Mouse (Mus musculus) cortical plate, adult 2 months (tissue): ENCODE measurements around the gene Nwd1. TPM values are rescaled to one million over a fixed set of nuclear protein-coding genes. Genes with fewer than 3 reads are reported as not detected.

Source experiments
- H3K27ac ChIP-seq: fragments of 200-500 bp; 2 replicates; pipeline ENCODE4 v1.5.1; 2012; ENCODE audit warnings: low read length, control low read depth, inconsistent platforms; ENCODE audit not compliant: insufficient read depth
- H3K4me1 ChIP-seq: fragments of 200-500 bp; 2 replicates; pipeline ENCODE4 v1.6.1; 2011; ENCODE audit warnings: low read length; ENCODE audit not compliant: control insufficient read depth, insufficient read depth
- H3K4me3 ChIP-seq: fragments of 200-500 bp; 2 replicates; pipeline ENCODE4 v1.5.1; 2011; ENCODE audit warnings: mild to moderate bottlenecking, low read length, control low read depth; ENCODE audit not compliant: insufficient read depth
- CTCF ChIP-seq: fragments of 200-500 bp; IDR thresholded peaks from 2 replicates; pipeline ENCODE4 v1.5.1; 2011; ENCODE audit warnings: mild to moderate bottlenecking, control low read depth, low read length; ENCODE audit not compliant: insufficient read depth; ENCODE audit errors: extremely low read depth
- POLR2A ChIP-seq: fragments of 200-500 bp; IDR thresholded peaks from 2 replicates; pipeline ENCODE4 v1.6.1; 2011; ENCODE audit warnings: mild to moderate bottlenecking, low read length, control low read depth; ENCODE audit not compliant: insufficient read depth; ENCODE audit errors: extremely low read depth
- polyA plus RNA-seq: library from polyadenylated mRNA; depleted of rRNA; stranded (reverse); fragments of >200 nt; gene quantifications from 2 replicates; pipeline ENCODE4 v1.2.3, GENCODE M21; 2012

The Nwd1 gene
- polyA plus RNA-seq, 1 experiment = 17.7 TPM

GRCm38 (mm10) chr8:72698349-72698926 is 51.9 kb downstream of the Nwd1 start:
- H3K27ac ChIP-seq = no peak overlapping the region
- no peak overlapping the region for H3K4me3 ChIP-seq
- TF ChIP-seq POLR2A = no peak
- no peak for TF ChIP-seq CTCF
- no peaks in the 10 kb centered on the region for H3K4me1 ChIP-seq

- Histone ChIP-seq H3K4me1 (no peaks in the 10 kb centered on the region), H3K27ac (no peak overlapping the region)
- TF ChIP-seq POLR2A (no peak), CTCF (no peak)
Measured at GRCm38 (mm10) chr8:72712569-72712968, 66.1 kb downstream of the Nwd1 start.

GRCm38 (mm10) chr8:72716594-72716993 is 70.1 kb downstream of the Nwd1 start:
- Histone ChIP-seq H3K4me1 (no peaks in the 10 kb centered on the region), H3K4me3 (no peak overlapping the region), H3K27ac (no peak overlapping the region)
- TF ChIP-seq CTCF (no peak), POLR2A (no peak)

More at GRCm38 (mm10) chr8:72712569-72712968, 66.1 kb downstream of the Nwd1 start:
- no peak overlapping the region for H3K4me3 ChIP-seq

- TF ChIP-seq POLR2A (no peak), CTCF (no peak)
- Histone ChIP-seq H3K4me1 (no peaks in the 10 kb centered on the region; the same call in 1 of the 2 replicates), H3K4me3 (no peak overlapping the region), H3K27ac (no peak overlapping the region)
Measured at GRCm38 (mm10) chr8:72720541-72720940, 74.0 kb downstream of the Nwd1 start.

- Histone ChIP-seq H3K27ac (no peak within 1 kb of the TSS), H3K4me1 (no peaks in the 10 kb centered on the region; the same call in 1 of the 2 replicates), H3K4me3 (peak within 1 kb of the TSS; percentile 65)
- TF ChIP-seq CTCF = no peak
- TF ChIP-seq POLR2A = peak; percentile 80
Measured at GRCm38 (mm10) chr8:72722769-72723650, 76.5 kb downstream of the Nwd1 start, which contains the start of gene Sin3b. Gene Sin3b, plus strand, starts transcription at chr8:72723285.

GRCm38 (mm10) chr8:72723651-72724001 is 77.1 kb downstream of the Nwd1 start:
- peaks cover under 1% of the 10 kb centered on the region; the same call in 1 of the 2 replicates for H3K4me1 ChIP-seq
- H3K27ac ChIP-seq = no peak overlapping the region
- H3K4me3 ChIP-seq = peak overlapping the region; percentile 65
- no peak for TF ChIP-seq POLR2A
- TF ChIP-seq CTCF = no peak

- Histone ChIP-seq H3K4me3 (no peak overlapping the region), H3K27ac (no peak overlapping the region), H3K4me1 (peaks cover 4% of the 10 kb centered on the region; the same call in 1 of the 2 replicates)
- TF ChIP-seq POLR2A (no peak), CTCF (no peak)
Measured at GRCm38 (mm10) chr8:72728636-72729035, 82.1 kb downstream of the Nwd1 start.

- Histone ChIP-seq H3K4me1 (no peaks in the 10 kb centered on the region), H3K27ac (no peak overlapping the region), H3K4me3 (no peak overlapping the region)
- no peak for TF ChIP-seq CTCF
- TF ChIP-seq POLR2A = no peak
Measured at GRCm38 (mm10) chr8:72735001-72735400, 88.5 kb downstream of the Nwd1 start.

GRCm38 (mm10) chr8:72736868-72737267 is 90.4 kb downstream of the Nwd1 start:
- no peak overlapping the region for H3K4me3 ChIP-seq
- H3K27ac ChIP-seq = no peak overlapping the region
- TF ChIP-seq POLR2A (no peak), CTCF (no peak)
- H3K4me1 ChIP-seq = no peaks in the 10 kb centered on the region
